In genomic region chr2:148114600-148114999, GRCm38 (mm10) we compare ENCODE assay signal across 9 mouse cellular contexts.
DNase-seq lines count a peak whose midpoint lies in the region; ATAC-seq and TF ChIP-seq lines count a peak whose summit lies in the region.
"Had no signal": no experiment of that assay in that cellular context is flagged by ENCODE, and none has a peak within 500 bp of the region (broad histone marks: within the 10 kb centered on the region; RNA-seq: fewer than 3 reads in every experiment).

No protein-coding gene starts in this region.

- no peaks in the 10 kb centered on the region for H3K9me3 ChIP-seq in CH12.LX (replicated peaks; ENCODE audit: low read length)
- no peaks in the 10 kb centered on the region for H3K9me3 ChIP-seq in hindbrain, embryonic 16.5 days (ENCODE audit: control insufficient read depth, low read length)

- no peak for TF ChIP-seq RAD21 in CH12.LX (IDR thresholded peaks at IDR 0.05; ENCODE audit: low read depth, low read length)

- no peaks in the 10 kb centered on the region for H3K36me3 ChIP-seq in CH12.LX (replicated peaks in 1 of 2; ENCODE audit: control insufficient read depth in 1 of 2, insufficient read depth in 1 of 2, low read length in 1 of 2)
- no peaks in the 10 kb centered on the region for H3K36me3 ChIP-seq in hindbrain, embryonic 16.5 days (ENCODE audit: control insufficient read depth, insufficient read depth, low read length)

- H3K79me2 ChIP-seq in CH12.LX (replicated peaks; ENCODE audit: control insufficient read depth, extremely low read depth, insufficient read depth, poor library complexity, severe bottlenecking), result no peaks in the 10 kb centered on the region

- no peak for TF ChIP-seq POLR2A in CH12.LX (IDR thresholded peaks at IDR 0.05; ENCODE audit: low read depth, low read length)

- H3K4me3 ChIP-seq in CH12.LX (replicated peaks in 1 of 3; ENCODE audit: low read depth in 2 of 3, low read length in 2 of 3, poor library complexity in 1 of 3), result no peak overlapping the region
- H3K4me3 ChIP-seq in hindbrain, embryonic 16.5 days (ENCODE audit: low read length), result no peak overlapping the region

- H3K27ac ChIP-seq in CH12.LX (ENCODE audit: insufficient read depth, low read depth), result no peak overlapping the region
- H3K27ac ChIP-seq in hindbrain, embryonic 16.5 days (ENCODE audit: low read depth, low read length), result no peak overlapping the region

- WGBS in hindbrain, embryonic 16.5 days, result 40% methylated on average over 4 of the region's 4 CpGs

- no peaks in the 10 kb centered on the region for H3K4me1 ChIP-seq in CH12.LX (ENCODE audit: control insufficient read depth in 1 of 2, insufficient read depth in 2 of 2)
- no peaks in the 10 kb centered on the region for H3K4me1 ChIP-seq in hindbrain, embryonic 16.5 days (ENCODE audit: control insufficient read depth, insufficient read depth, low read depth, low read length)

- in situ Hi-C loops in CH12.LX (cut with MboI; ENCODE audit: low pct_ligation_motif_present, low pct_unique_long_range_greater_than_20kb, low sequenced_read_pairs), result no loop called here

- peaks cover 30% of the 10 kb centered on the region for H3K27me3 ChIP-seq in CH12.LX (replicated peaks)
- no peaks in the 10 kb centered on the region; the same call in 1 of the 2 replicates for H3K27me3 ChIP-seq in hindbrain, embryonic 16.5 days (replicated peaks; ENCODE audit: control insufficient read depth, insufficient read depth, low read length)
- H3K27me3 ChIP-seq: Patski had no signal

- dilution Hi-C loops in CH12.LX (cut with MboI; ENCODE audit: extremely low pct_ligation_motif_present, extremely low pct_unique_long_range_greater_than_20kb, low sequenced_read_pairs), result no loop called here

- H3K9ac ChIP-seq in CH12.LX (ENCODE audit: insufficient read depth, low read depth), result no peak overlapping the region
- H3K9ac ChIP-seq in hindbrain, embryonic 16.5 days (ENCODE audit: low read depth, low read length), result no peak overlapping the region

- TF ChIP-seq CTCF in CH12.LX (conservative IDR thresholded peaks at IDR 0.05 in 1 of 2, IDR thresholded peaks at IDR 0.05 in 1 of 2; ENCODE audit: low read depth in 2 of 2, low read length in 2 of 2), result no peak

- no peak overlapping the region for H3K4me2 ChIP-seq in CH12.LX (ENCODE audit: insufficient read depth, low read depth, poor library complexity, severe bottlenecking)
- no peak overlapping the region for H3K4me2 ChIP-seq in hindbrain, embryonic 16.5 days (ENCODE audit: low read length)

- TF ChIP-seq EP300 in CH12.LX (IDR thresholded peaks at IDR 0.05; ENCODE audit: low read length), result no peak

- DNase-seq in CH12.LX (ENCODE audit: extremely low read depth), result peak; percentile 28
- DNase-seq in mesoderm, embryonic 11.5 days (ENCODE audit: low read depth, low spot score), result peak; percentile 33
- DNase-seq in layer of hippocampus, adult 9-10 months (ENCODE audit: low spot score), result no peak
- no peak for DNase-seq in adrenal gland, postnatal 36 days
- no peak for DNase-seq in left cerebral cortex, adult 11 months (ENCODE audit: low spot score)
- no peak for DNase-seq in cerebellum, postnatal 36 days

- peak; percentile 79 for ATAC-seq in common myeloid progenitor, adult 5-6 weeks (replicated peaks; ENCODE audit: low read depth, poor library complexity, severe bottlenecking)
- ATAC-seq in hindbrain, embryonic 16.5 days, result peak; percentile 63; the same call in 1 of the 2 replicates
- ATAC-seq: Patski had no signal

TF ChIP-seq in CH12.LX, 34 proteins besides CTCF, POLR2A, EP300 and RAD21:
- TF ChIP-seq CHD1 (IDR thresholded peaks at IDR 0.05; ENCODE audit: low read depth, low read length) (no peak), HCFC1 (IDR thresholded peaks at IDR 0.05; ENCODE audit: low read depth, low read length) (peak; percentile 88), KAT2A (IDR thresholded peaks at IDR 0.05; ENCODE audit: insufficient replicate concordance, low read length) (peak; percentile 65; the same call in 1 of the 2 replicates)

Comparison
In these comparisons a context has a peak if more than half of its experiments do, and no peak if none do; other contexts are left out.
1. DNase-seq: peak in CH12.LX (single experiment) and mesoderm, embryonic 11.5 days (single experiment); none in layer of hippocampus, adult 9-10 months (single experiment), adrenal gland, postnatal 36 days (0 of 2), left cerebral cortex, adult 11 months (single experiment) and cerebellum, postnatal 36 days (0 of 2).